In genomic region chr1:119504260-119505062, GRCm38 (mm10) we compare ENCODE assay signal across 8 mouse cellular contexts. TPM values are rescaled to one million over a fixed set of nuclear protein-coding genes. Genes with fewer than 3 reads are reported as not detected.
DNase-seq lines count a peak whose midpoint lies in the region; ATAC-seq lines count a peak whose summit lies in the region.

Ralb (minus strand) TSS chr1:119504794.

- peak; percentile 97 for ATAC-seq in hindbrain, embryonic 14.5 days (ENCODE audit: low FRiP score)

- no peaks in the 10 kb centered on the region for H3K36me3 ChIP-seq in hindbrain, embryonic 14.5 days (replicated peaks; ENCODE audit: control insufficient read depth, insufficient read depth)

- WGBS in hindbrain, embryonic 14.5 days: under 1% methylated on average over 57 of the region's 57 CpGs

- 0 out of 2 replicates have a peak within 1 kb of the TSS, but pooled peaks have one; percentile 38 for H3K27ac ChIP-seq in hindbrain, embryonic 14.5 days

- H3K4me2 ChIP-seq in hindbrain, embryonic 14.5 days (replicated peaks): peak within 1 kb of the TSS; percentile 70

- peak within 1 kb of the TSS; percentile 78 for H3K9ac ChIP-seq in hindbrain, embryonic 14.5 days

- no peaks in the 10 kb centered on the region for H3K27me3 ChIP-seq in hindbrain, embryonic 14.5 days (ENCODE audit: control insufficient read depth, insufficient read depth, low read length)

- H3K4me3 ChIP-seq in hindbrain, embryonic 14.5 days (replicated peaks; ENCODE audit: low read length): peak within 1 kb of the TSS; percentile 73

- 0 out of 2 replicates have a peak, but pooled peaks cover 3% of the 10 kb centered on the region for H3K9me3 ChIP-seq in hindbrain, embryonic 14.5 days (ENCODE audit: control insufficient read depth, low read length)

- DNase-seq in R1 (ENCODE audit: low read depth, low spot score): peak; percentile 98
- peak; percentile 92 to 96 for DNase-seq in cerebellum, postnatal 25 days
- DNase-seq in frontal cortex, postnatal 25 days (ENCODE audit: low spot score in 2 of 2): peak; percentile 82 to 92
- DNase-seq in hindbrain, embryonic 14.5 days (ENCODE audit: low spot score): peak; percentile 89
- peak; percentile 94 to 95 for DNase-seq in layer of hippocampus, postnatal 36 days
- DNase-seq in lung, postnatal 36 days: peak; percentile 100
- DNase-seq in retina, postnatal 1 day: peak; percentile 99
- peak; percentile 84 to 98 for DNase-seq in urinary bladder, adult 18-20 months (ENCODE audit: low spot score in 2 of 2)

- peaks cover 20% of the 10 kb centered on the region for H3K4me1 ChIP-seq in hindbrain, embryonic 14.5 days (replicated peaks; ENCODE audit: control insufficient read depth, insufficient read depth, low read length)

RNA-seq across cellular contexts. Expression of gene Ralb, which starts in this region (rescaled TPM):
- polyA plus RNA-seq in hindbrain, embryonic 14.5 days (2014; fragmentation: Nextera tagmentation; extraction: Ambion mirVana): 57.5 and 62.5 TPM in 2 replicates
- total RNA-seq in layer of hippocampus, postnatal 36 days (2021): 10 to 100 TPM; 23.3 to 23.7 TPM

Comparison
In these comparisons a context has a peak if more than half of its experiments do, and no peak if none do; other contexts are left out.
1. Peak in every context shown above with its lines: DNase-seq, ATAC-seq, H3K4me3 ChIP-seq and H3K27ac ChIP-seq.